Mouse (Mus musculus) adrenal gland, postnatal 36 days (tissue): ENCODE measurements at regions not wholly inside any gene's neighbourhood (a gene's known extent, or its start where the extent isn't known, plus 50 kb on each side); places are given as distances from the start of the nearest gene placed in this dataset.

Experiments used
- DNase-seq, 2 experiments: peaks; one replicate each; pipeline ENCODE4 v3.0.0; 2021; ENCODE audit warnings: mixed read lengths in 1 of 2

DNA sequence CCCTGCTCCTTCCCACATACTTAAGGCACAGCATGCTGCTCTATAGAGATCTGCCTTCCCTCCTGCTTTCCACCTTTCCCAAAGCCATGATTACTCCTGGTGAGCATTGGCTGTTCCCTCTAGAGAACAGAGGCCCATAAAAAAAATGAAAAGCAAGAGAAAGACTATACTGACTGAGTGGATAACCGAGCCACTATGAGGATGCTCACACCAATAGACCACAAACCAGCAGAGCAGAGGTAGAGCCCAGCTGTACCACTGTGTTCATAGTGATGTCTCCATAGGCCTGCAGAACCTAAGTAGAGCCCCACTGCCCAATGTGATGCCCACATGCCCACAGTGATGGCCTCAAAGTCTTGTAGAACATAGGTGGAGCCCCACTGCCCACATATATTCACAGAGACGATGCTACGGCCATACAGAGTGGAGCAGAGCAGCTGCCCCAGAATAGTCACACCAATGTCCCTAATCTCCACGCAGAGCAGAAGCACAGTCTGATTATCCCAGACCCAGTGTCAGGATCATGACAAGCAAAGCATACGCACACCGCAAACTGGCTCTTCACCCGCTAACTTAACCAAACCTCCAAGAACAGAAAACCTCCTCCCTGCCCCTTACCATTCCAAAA is 174.8 kb upstream of the Nr4a3 start:
- DNase-seq = no peak

DNA sequence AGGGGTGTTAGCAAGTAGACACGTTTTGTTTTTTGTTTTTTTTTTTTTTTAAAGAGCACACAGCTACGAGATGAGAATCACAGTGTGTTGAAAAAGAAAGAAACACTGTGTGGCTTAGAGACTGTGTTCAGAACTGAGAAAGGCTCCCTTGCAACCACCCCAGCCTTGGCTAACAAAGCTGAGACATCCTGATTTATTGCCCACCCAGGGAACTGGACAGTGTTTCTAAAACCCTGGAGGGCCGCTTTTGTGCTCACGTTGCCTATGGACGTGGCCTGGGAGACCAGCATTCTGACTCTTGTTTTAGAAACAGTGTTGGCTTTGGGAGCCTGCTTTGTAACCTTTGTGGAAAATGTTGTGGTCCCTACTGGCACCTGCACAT is 174.3 kb upstream of the Nr4a3 start:
- DNase-seq = no peak

DNA sequence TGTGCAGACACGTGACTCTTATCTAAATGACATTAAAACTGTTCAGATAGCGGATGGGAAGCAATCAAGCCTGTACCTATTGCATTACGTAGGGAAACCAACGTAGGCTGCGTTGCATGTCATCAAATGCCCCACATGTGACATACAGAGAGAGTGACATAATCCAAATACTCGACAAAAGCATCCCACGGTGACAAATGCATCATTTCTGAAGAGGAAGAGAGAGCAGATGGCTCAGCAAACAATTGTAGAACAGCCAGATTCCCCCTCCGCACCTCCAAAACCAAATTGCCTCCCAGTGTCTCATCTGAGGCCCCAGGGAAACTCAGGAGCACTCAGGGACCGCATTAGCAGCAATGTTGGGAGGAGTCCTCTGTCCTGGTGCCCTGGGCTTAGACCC is 163.4 kb upstream of the Nr4a3 start:
- no peak for DNase-seq

DNA sequence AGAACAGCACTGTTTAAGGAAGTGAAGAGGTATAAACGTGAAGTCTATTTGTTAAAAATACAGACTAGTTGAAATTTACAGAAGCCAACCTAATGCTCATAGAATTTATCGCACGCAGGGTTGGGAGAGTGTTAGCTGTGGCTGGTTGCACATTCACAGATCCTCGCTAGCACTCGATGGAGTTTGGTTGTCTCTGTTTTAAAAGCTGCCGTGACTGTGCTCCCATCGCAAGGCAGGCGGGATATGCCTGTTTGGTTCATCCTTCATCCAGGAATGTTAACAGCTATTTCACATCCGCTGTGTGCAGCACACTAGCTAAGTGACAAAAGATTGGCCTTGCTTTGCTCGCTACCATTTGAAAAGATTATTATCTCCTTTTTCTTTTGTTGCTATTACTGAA is 162.9 kb upstream of the Nr4a3 start:
- DNase-seq = no peak

DNA sequence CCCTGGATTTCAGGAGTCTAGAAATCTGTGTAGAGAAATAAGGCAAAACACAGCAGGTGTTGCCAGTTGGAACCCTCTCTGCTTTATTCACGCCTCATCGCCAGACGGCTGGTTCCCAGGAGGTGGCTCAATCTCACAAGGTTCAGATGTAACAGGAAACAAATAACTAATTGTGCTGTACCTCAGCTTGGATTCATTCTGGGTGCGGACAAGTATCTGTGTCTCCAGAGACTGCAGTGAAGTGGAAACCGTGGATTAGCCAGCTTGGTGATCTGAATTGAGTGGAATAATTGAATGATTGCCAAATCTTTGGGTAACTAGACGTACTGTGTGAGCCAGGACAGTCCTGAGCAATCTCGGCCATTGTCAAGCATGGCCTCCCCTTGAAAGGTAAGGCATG is 145.4 kb upstream of the Nr4a3 start:
- no peak for DNase-seq

DNA sequence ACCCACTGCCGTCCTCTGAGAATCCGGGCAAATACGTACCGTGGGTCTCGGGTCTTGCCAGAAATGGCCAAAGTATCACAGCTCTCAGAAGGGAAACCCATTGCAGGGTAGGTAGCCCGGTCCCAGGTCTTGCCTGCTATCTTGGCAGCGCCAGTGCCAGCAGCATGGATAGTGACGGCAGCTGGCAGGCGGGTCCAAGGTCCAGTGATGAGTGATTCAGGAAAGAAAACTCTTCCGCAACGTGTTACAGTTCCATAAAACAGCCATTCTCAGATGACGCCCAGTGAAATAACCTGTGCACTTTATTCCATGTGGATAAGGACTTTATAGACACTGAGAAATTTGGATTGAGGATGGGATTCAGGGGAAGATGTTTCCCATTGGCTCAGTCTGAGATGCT is 142.2 kb upstream of the Nr4a3 start:
- DNase-seq = peak; percentile 8 to 46

DNA sequence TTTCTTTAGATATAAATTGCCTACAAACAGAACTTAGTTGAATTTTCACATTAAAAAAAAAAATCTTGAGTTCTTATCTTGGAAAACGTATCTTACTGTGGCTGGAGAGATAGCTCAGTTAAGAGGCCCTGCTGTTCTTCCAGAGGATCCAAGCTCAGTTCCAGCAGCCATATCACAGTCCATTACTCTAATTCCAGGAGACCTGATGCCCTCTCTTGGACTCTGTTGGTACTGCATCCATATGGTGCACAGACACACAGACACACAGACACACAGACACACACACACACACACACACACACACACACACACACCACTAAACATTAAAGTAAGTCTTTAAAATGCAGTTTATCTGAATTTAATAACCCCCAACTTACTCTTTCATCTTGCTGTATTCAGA is 132.7 kb upstream of the Nr4a3 start:
- DNase-seq = no peak

DNA sequence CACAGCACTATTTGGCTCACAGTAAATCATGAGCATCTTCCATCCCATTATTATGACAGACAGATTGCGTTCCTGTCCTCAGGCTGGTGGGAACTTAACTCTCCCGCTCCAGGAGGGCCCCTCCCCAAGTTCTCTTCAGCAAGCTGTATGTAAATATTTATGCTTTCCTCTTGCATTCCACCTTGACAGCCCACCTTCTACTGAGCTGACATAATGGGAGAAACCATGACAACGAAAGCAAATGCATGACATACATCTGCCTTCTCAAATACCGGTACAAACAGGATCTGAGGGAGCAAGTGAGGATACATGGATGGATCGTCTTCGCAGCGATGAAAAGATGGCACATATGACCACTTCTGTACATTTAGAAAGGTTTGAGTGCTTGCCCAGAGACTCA is 125.4 kb upstream of the Nr4a3 start:
- no peak for DNase-seq

DNA sequence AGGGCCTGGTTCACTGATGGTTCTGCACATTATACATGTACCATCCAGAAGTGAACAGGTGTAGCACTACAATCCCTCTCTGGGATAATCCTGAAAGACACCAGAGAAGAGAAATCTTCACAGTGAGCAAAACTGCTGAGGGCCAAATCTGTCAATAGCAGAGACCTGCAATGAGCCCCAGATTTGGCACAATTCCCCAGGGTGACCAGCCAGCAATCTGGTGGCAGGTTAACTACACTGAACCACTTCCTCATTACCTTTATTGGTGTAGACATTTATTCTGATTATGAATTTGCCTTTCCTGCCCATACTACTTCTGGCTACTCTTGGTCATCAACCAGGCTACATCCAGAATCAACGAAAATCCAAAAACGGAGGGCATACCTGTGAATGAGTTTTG is 113.5 kb upstream of the Nr4a3 start:
- DNase-seq = no peak

DNA sequence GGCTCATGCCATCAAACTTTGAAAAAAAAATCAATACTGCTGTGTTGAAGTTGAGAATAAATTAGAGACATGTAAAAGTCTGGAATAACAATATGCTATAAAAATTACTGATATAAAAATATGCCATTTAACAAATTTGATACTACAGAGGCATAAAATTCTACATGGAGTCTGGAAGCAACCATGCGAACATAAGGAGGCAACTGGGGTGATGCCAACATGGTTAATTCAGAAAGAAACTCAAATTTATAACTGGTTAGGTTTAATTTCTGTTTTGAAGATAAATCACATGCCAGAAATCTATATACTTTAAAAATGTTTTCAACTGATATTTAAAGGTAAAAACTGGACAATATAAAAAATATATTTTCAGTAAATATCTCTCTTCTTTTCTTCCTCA is 111.4 kb upstream of the Nr4a3 start:
- DNase-seq = no peak

DNA sequence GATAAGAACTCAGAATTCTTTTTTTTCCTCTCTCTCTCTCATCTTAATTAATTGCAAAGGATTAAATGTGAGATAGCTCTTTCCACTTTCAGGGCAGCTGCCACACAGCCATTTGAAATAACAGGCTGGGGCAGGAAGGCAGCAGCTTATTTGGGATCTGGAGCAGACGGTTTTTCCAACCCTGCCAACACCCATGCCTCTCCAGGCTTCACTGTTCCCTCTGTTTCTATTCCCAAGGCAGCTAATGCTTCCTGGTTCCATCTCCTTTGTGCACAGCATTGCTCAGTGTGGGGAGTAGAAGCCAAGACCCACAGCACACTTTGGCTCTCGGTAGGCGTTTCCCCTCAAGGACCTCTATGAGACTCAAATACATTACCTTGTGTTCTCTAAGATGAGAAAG is 109.4 kb upstream of the Nr4a3 start:
- no peak for DNase-seq

DNA sequence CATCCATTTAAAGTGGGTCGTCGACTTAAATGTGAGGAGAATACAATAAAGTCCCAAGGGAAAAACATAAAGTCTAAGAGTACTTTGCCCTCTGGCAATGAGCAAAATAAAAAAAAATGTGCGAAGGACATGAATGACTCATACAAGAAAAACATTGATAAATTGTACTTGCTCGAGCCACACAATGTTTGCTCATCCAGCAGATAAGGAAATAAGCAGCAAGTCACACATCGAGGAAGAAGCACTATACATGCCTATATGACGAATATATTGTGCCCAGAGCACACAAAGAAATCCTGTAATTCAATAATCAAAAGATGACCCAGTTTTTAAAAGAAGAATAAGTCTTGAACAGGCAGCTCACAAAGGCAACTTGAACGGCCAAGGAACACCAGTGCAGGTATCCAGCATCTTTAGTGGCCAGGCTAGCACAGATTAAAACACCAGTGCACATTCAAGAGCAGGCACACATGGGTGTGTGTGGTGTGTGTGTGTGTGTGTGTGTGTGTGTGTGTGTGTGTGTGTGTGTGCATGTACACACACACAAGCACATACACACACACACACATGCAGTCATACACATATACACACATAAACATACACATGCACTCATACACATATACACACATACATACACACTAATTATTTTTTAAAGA is 108.4 kb upstream of the Nr4a3 start:
- DNase-seq = no peak

DNA sequence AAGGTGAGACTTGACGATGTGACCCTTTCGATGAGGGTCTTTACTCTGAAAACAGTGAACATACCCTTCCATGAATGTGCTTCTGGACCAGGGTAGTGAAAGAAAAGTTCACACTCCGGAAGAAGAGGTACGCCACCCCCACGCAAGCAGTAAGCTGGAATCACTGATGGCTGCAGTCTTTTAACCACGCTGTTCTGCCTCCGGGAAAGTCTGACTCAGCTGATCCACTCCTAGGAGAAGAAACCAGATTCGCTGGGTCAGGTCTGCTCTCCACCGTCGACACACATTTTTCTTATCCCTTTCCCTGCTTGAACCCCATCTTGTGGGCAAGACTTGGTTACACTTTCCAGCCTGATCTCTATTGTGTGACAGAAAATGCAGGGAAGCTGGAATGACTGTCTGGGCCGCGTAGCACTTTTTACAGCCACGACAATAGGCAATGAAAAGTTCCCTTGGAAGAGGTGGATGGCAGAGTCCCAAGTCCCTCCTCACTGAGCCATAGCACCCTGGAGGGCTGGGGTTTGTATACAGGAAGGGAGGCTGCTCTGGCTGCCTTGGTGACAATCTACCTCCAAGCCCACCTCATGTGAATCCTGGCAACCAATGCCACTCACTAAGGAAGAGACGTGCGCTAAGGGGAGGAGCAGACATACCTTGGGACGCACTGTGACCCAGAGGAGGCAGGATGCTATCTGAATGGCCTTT is 96.9 kb upstream of the Nr4a3 start:
- DNase-seq = peak in 1 of 2 experiments; percentile 27

DNA sequence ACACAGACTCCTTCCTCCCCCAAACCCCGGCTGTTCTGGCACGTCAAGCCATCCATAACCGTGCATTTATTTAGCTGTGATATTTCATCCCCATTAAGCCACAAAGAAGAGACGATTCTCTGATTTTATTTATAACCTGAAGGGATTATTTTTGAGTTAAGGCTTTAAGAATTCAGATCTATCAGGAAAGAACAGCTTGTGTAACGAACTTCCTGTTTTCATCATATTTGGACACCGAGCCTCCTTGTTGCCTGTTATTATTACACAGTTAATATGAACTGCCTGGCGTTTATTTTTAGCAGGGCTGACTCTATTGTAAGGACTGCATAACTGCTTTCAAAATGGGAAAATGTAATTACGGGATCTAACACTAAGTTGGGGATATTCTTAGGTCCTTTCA is 96.2 kb upstream of the Nr4a3 start:
- no peak for DNase-seq

DNA sequence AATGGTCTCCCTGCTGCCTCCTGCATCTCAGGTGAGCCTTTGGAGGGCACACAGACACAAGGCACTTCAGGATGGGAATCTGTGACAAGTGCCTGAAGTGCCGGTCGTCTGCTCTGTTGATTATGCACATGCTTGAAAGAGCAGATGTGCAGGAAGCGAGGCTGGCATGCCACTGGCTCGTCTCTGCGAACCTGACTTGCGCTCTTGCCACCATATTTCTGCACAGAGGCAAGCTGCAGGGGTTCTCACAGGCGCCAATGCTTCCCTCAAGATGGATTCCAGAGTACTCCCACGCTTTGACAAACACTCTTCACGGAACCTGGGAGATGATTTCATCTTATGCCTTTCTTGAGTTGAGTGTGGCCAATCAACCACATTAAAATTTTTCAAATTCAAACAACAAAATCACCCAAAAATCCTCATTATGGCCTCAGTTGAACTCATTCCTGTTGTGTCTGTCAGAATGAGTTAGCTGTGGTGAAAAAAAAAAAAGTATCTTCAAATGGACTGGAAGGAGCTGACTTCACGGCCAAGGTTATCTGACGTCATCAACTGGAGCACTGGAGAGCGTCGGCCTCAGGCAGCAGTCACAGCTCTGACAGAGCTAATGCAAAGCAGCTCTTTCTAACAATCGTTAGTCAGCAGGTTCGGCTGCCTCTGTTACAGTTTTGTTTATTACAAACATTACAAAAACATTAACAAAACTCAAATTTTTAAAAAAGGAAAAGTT is 90.2 kb upstream of the Nr4a3 start:
- DNase-seq = peak; percentile 75

DNA sequence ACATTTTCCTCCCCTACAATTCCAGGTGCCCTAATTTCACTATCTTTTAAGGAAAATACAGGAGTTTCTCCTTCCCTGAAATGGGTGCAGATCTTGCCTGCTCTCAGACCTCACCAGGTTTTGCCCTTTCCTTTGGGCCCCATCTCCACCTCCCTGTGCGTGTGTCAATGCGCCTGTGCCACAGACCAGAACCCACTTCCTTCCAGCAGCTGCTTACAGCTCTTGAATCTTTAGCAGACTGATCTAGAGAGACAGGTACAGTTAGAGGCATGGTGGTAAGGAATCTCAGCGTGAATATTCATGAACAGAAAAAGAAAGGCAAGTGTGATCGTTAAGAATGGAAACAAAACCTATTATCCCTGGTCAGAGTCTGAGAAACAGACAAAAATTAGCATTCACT is 80.3 kb upstream of the Nr4a3 start:
- DNase-seq = no peak

DNA sequence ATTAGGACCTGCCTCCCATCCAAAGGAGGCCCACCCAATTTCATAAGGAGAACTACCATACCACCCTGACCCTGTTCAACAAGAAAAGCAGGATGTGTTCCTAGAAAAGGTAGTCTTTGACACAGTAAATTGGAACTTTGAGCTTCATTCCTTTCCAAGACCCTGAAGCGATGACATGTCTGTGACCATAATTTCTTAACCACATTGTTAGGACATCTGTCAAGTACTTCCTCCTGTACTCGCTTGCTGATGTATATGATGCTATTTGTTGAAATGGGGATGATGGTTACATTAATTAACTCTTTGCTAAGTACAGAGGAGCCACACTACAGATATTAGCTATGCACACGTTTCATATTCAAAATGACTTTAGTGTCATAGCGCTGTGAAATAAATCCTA is 73.1 kb upstream of the Nr4a3 start:
- DNase-seq = no peak

DNA sequence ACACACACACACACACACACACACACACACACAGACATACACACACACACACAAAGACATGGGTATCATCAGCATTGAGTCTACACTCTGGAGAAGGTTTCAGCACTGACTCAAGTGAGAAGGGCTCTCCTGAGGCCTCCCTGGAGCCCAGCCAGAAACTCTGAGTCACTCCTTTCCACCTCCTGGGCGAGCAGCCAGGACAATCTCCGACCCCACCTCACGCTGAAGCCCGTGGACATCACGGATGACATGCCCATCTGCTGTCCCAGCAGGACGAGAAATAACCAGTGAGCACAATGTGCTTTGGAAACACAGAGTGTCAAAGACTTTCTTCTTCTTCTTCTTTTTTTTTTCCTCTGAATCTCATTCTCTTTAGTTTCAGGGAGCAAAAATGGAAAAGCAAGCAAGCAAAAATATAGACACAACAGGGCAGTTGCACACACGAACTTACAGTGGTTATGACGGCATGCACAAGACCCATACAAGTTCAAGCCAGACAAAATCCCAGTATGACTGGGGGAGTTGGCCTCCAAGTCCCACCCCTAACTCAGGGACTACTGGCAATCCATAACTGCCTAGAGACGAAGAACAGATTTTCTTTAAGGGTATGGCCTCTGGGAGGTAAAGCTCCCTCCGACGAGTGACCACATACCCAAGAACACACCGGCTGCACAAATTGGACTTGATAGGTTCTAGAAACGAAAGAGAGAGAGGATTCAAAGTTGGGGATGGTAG is 65.2 kb upstream of the Nr4a3 start:
- DNase-seq = peak; percentile 81 to 89
